Mouse (Mus musculus) lung, postnatal 36 days (tissue): ENCODE data around the gene Tbl3.
"Not testable (repeated sequence)": the region's sequence is repeated elsewhere in the genome, so short reads cannot be mapped to it uniquely, and the experiment has no call there.

Source experiments
- DNase-seq: peaks from one replicate; pipeline ENCODE4 v3.0.0; 2022; ENCODE audit warnings: mixed read lengths

The Tbl3 gene

DNA sequence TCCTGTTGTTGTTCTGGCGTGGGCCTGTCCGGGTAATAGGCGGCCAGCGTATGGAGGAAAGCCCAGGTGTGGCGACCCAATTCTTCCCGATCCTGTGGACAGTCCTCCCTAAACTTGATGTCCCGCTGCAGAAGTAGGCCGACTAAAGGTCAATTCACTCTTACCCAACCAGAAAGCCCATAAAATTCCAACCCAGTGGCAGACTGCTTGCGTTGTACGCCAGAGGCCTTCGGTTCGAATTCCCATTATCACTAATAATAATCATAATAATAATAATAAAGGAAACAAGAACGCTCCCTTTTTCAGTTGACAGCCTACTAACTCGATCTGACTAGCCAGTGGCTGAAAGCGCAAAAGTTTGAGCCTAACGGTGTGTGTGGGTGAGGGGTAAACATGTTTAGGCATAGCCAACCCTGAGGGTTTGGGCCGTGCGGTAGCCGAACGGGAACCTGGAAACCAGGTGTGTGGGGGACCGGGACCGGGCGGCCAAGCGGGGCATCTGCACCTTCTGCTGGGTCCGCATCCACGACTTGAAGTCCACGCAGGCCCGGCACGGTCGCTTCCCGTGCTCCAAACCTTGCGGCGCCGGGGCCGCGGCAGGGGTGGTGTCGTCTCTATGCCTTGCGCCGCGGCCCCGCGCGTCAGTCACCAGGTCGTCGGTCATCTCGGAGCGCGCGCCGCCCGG lies 12.0 kb downstream of the Tbl3 start:
- peak; percentile 10 for DNase-seq

DNA sequence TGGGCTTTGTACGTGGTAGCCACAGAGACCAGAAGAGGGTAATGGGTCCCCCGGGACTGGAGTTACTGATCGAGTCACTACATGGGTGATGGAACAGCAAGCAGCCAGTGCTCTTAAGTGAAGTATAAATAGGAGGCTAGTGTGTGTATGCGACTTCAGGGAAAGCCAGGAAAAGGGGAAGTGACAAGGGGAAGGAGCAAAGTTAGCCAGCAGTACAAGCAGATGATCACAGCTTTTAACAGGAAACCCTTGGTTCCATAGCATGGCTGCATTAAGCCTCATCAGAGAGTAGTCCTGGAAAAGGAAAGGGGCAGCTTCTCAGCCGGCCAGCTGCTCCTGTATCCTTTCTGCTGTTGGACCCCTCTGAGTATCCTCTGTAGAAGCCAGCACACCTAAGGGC lies 15.1 kb downstream of the Tbl3 start:
- no peak for DNase-seq

DNA sequence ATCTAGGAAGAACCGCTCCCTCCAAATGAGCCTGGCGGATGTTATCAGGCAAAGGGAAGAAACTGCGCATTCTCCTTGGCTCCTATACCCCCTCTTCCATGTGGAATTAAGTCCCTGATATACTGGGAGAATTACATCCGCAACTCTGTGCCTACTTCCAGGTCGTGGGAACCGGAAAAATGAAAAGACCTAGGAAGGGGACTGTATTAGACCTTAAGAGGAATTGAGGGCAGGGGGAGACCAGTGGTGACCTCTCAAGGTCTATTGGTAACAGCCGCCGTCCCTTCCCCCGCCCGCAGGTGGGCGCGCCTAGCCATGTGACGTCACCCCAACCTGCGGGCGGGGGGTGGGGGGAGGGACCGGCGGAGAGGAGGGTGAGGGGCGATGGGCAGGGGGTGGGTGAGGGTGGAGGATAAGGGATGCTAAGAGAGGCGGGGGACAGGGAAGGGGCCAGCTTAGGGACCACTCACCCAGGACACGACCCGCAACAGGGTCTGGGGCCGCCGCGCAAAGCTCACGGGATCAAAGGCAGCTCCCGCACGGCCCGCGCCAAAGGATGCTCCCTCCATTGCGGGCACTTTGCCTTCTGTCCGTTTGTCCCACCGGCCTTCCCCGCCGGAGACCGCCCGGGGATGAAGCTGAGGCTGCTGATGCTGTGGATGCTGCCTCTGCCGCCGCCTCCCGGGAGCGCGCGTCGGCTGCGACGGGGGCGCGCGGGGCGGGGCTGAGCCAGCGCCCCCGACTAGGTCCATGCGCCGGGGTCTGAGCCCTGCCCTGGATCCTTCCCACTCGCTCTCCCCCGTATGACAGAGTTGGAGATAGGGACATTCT lies 18.0 kb downstream of the Tbl3 start, which contains the start of gene Syngr3:
TSS of gene Syngr3 (minus strand) at position 705 of the 831 bp plus-strand sequence.
- no peak for DNase-seq

DNA sequence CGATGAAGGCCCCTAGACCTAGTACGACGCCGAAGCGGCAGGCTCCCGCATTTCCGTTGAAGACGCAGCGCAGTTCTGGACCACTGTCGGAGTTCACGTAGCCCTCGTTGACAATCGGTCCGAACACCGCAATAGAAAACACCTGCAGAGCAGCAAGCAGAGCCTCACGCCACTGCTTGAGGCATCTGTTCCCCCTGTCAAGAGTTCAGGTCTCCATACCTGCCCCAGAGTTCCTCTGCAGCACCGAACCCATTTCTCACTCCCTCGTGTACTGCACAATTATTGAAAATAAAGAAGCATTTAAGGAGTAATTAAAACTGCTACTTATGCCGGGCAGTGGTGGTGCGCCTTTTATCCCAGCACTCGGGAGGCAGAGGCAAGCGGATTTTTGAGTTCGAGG lies 19.9 kb downstream of the Tbl3 start:
- no peak for DNase-seq

DNA sequence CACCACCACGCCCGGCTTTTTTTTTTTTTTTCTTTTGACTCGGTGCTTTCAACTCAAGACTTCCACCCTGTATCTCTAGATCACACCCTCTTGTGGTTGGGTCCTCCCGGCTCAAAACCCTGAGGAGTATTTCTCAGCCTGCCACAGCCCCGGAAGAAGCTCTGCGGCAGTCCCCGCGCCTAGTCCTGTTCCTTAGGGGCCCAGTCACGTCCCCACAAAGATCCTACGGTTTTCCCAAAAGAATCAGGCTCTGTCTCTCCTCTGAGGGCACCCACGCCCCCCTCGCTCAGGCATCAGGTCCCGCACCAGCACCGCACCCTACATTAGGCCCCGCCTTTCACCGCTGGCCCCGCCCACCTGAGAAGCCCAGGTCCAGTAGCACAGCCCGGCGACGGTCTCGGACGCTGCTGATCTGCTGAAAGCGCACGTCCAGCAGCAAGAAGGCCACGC lies 20.3 kb downstream of the Tbl3 start:
- DNase-seq, result peak; percentile 84

DNA sequence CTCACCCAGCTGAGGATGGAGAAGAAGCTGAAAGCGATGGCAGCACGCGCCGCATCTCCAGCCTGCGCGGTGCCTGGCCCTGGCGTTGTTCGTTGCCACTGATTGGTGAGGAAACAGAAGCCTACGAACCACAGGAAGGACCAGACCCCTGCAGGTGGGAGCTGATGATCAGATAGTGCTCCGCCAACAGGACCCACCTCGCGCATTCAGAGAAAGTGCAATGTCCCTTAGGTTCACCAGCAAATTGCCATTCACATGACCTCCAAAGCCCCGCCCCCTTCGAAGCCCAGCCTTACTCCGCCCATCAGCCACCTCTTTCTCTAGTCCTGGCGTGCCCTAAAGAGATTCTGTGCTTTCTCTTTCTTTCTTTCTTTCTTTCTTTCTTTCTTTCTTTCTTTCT lies 20.9 kb downstream of the Tbl3 start:
- peak; percentile 73 for DNase-seq

DNA sequence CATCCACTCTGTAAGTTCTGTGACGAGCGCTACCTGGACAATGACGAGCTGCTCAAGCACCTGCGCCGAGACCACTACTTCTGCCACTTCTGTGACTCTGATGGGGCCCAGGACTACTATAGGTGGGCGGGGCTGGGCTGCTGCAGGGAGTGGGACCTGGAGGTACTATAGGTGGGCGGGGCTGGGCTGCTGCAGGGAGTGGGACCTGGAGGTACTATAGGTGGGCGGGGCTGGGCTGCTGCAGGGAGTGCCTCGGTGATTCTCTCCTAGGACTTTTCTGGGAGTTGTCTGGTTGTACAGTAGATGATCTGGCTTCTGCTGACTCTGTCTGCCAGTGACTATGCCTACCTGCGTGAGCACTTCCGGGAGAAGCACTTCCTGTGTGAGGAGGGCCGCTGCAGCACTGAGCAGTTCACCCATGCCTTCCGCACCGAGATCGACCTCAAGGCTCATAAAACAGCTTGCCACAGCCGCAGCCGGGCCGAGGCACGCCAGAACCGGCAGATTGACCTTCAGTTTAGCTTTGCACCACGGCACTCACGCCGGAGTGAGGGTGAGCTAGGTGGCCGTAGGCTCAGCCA lies 29.9 kb downstream of the Tbl3 start:
- no peak for DNase-seq

DNA sequence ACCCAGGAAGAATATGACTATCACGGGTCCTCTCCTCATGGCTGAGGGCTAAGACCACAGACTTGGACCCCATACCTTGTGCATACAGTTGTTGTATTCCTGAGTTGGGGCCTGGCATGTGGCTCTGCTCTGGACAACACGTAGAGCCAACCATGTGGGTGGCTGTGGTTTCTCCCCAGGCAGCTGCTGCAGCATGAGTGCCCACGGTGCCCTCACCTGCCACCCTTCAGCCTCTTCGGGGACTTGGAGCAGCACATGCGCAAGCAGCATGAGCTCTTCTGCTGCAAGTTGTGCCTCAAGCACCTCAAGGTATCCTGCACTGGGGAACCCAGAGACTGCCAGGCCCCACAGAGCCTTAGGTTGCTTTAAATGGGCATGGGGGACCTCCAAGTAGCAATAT lies 30.6 kb downstream of the Tbl3 start:
- no peak for DNase-seq

DNA sequence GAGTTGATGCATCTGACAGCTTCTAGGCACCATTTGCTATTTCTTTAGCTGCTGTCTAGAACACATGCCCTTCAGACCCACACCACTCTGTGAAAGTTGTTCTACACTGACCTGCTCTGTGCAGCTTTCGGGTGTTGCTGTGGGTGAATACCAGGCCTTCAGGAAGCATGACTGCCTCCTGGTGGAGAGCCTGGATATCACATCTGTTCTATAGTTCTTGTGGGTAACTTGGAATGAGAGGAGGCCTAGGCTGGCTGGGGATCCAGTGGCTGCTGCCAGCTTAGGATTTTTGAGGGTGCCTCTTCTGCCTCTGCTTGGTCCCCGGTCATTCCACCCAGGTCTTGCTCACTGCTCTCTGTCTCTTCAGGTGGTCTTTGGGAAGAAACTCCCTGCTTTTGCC lies 31.3 kb downstream of the Tbl3 start:
- peak; percentile 90 for DNase-seq

DNA sequence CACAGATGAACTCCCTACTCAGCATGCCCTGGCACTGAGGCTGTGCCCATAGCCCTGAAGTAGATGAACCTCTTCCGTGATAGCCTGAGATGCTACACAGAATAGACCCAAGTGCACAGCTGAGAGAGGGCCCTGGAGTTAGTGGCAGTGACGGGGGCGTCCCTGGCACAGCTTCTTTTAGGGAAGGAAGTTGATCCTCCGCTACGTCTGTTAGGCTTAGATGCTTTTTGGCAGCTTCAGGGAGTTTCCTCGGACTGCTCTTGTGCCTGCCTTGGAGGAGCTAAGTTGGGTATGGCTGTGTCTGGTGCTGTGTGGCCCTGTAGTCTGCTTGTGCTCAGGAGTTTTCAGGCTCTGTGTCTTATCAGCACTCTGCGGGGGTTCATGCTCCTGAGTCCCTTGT lies 33.2 kb downstream of the Tbl3 start:
- DNase-seq, result no peak

DNA sequence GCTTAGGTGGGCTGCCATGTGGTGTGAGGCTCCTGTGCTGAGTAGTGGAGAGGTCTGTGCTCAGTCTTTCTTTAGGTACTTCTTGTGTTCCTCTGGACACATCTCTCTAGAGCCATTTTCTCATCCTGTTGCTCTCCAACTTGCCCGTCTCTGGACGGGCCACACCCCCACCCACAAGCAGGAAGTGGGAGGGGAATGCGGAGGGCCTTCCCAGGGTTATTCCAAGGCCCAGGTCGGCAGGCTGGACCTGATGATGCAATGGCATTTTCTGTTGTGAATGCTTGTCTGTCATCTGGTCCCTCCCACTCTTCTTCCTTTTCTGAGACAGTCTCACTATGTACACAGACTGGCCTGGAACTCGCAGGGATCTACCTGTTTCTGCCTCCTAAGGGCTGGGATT lies 35.3 kb downstream of the Tbl3 start:
- DNase-seq, result peak; percentile 88

DNA sequence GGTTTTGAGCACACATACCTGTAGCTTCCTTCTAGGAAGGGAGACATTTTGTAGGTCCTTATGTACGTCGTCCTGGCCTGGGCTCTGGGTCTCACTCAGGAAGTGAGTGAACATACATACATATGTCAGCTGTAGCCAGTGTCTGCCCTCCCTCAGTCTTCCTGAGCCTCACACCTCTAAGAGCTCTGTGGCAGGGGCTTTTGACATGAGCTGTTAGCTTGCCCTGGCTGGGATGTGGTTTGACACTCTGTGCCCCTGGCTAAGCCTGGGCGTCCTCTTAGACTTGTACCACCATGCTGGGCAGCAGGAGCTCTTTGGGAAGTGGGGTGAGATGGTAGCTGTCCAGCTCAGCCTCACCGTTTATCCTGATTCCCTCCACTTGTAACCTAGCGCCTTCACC lies 36.1 kb downstream of the Tbl3 start:
- no peak for DNase-seq

DNA sequence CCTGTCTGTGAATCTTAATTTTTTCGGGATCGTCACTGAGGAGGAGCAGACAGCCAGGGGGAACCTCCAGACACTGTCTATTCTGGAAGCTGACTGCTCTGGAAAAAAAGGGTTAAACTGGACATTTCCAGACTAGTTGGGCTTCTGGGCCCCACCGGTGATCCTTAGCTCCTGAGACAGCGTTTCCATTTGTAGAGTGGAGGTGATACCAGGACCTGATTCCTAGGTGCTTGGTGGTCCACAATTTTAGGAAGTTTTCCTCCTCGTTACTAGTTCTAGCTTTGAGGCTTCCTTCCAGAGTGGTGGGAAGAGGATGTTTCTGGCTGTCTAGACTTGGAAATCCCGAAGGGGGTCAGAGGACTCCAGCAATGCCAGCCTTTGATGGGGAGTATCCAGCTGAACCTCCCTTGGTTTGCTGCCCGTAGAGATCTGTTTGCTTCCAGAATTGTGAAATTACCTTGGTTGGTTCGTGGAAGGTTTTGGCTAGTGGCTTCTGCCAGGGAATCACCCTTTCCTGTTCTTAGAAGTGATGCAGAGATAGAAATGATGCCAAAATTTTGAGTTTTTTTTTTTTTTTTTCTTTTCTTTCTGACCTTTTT lies 37.1 kb downstream of the Tbl3 start:
- no peak for DNase-seq

DNA sequence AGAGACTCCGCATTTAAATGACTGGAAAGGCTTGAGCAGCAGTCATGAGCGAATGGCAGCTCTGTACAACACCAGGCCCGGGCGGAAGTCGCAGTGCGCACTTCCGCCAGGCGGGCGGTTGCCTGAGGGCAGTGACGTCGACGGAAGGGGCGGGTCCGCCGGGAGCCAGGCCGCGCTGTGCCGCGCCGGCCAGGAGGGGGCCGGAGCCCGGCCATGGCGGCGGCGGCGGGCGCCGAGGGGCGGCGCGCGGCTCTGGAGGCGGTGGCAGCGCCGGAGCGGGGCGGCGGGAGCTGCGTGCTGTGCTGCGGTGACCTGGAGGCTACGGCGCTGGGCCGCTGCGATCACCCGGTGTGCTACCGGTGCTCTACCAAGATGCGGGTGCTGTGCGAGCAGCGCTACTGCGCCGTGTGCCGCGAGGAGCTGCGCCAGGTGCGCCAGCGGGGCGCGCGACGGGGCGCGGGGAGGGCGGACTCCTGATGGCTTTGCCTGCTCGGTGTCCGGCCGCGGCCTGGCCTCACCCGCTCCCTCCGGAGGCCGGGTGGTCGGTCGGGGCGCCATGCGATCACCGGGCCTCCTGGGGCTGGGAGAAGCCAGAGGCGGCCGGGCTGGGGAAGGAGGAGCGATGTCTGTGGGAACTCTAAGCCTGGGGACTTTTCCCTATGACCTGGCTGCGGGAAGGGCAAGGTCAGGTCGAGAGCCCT lies 37.8 kb downstream of the Tbl3 start, which contains the start of gene Zfp598:
TSS of gene Zfp598 (plus strand) at position 143 of the 701 bp plus-strand sequence.
- DNase-seq, result peak; percentile 97

DNA sequence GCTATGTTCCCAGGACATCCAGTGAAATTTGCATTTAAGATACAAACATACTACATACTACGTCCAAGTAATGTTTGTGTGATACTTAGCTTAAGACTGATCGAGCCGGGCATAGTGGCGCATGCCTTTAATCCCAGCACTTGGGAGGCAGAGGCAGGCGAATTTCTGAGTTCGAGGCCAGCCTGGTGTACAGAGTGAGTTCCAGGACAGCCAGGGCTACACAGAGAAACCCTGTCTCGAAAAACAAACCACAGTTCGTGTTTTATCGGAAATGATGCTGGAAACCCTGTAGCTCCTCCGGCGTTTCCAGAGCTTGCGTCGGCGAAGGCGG lies 38.3 kb downstream of the Tbl3 start:
- not testable (repeated sequence) for DNase-seq

DNA sequence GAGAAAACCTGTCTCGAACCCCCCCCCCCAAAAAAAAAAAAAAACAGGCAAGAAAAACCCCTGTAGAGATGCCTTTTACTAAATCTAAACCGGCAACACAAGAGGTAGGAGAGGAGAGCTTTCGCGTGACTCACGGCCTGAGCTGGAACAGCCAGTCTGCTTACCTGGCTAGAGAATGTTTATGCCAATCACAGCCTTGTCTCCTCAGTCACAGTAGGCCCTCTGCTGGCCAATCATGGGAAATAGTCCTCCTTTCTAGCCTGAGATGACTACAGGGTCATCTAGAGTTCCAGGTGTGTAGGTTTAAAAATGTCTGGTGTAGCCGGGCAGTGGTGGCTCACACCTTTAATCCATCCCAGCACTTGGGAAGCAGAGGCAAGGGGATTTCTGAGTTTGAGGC lies 40.0 kb downstream of the Tbl3 start:
- DNase-seq, result peak; percentile 91

DNA sequence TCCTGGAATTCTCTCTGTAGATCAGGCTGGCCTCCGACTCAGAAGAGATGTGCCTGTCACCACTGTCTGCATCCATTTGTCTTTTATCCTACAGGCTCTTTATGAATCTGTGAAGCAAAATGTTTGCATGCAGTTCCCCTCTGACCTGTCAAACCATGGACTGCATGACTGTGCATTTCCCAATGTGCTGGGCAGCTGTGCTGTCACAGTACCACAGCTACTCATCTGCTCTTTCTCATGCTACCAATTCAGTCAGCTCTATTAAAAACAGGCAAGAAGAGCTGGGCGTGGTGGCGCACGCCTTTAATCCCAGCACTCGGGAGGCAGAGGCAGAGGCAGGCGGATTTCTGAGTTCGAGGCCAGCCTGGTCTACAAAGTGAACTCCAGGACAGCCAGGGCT lies 40.4 kb downstream of the Tbl3 start:
- not testable (repeated sequence) for DNase-seq

DNA sequence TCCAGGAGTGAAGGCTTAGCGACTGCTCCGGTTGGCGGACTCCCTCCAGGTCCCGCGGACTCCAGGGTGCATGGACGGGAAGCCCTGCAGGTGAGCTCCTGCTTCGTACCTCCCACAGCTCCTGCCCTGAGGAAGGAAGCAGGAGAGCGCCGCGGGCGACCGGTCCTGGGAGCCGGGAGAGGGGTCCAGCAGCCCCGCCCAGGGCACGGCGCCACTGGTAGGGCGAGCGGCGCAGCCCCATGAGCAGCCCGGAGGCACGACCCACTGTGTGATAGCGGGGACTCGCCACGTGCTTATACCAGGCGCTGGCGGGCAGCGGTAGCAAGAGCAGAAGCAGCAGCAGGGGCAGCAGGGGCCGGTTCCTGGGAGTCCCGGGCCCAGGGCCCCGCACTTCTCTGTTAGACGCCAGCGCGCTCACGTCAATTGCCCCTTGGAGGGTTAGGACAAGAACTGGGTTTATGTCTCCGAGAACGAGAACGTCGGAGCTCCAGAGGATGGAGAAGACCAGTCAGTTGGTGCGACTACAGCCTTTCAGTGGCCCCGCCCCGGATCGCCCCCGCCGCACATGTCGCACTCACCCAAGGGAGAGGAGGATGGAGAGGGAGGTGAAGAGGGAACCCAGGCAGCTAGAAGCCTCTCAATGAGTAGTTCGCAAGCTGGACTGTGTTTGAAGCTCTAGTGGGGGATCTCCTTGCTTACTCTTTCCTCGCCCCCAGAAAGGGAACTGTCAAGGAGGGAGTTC lies 49.3 kb downstream of the Tbl3 start, which contains the start of gene Npw:
TSS of gene Npw (minus strand) at position 441 of the 742 bp plus-strand sequence.
- peak; percentile 53 for DNase-seq

DNA sequence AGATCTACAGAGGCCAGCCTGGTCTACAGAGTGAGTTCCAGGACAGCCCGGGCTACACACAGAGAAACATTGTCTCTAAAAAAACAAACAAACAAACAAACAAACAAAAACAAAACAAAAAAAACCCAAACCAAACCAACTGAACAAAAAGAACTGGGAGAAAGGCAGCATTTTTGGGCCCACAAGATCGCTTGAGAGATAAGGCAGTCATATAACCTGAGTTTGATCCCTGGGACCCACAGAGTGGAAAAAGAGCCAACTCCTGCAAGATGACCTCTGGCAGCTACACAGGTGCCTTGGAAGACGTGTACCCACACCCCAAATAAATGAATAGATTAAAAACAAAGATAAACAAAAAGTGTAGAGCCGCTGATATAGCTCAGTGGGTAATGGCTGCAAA lies 52.5 kb downstream of the Tbl3 start:
- DNase-seq, result no peak

DNA sequence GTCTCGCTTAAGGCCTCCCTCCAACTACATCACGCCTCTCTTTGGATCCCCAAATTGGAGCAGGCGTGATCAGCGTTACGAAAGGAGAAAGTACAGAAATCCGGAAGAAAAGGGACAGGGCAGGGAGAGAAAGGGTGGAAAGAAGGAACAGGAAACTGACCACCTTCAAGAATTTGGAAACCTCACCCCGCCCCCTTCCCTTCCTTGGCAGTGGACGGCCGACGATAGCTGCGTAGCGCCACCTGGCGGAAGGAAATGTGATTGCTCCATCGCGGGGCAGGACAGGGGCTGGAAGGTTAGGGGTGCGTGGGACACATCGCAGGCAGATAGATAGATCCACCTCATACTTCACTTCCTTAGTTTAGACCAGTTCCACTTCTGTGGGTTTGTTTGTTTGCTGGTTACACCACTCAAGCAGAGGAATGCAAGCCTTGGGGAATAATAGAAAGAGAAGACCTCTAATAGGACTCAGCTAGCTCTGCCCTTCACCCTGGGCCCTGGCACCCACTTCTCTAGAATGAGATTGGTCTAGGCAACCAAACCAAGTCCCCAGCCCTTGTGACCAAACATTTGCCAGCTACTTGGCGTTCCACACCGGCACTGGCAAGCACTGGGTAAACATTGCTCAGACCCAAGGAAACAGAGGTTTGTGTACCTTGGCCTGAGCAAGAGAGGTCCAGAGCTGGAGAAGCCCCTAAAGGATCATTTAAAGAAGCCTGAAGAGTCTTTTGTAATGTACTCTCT lies 53.3 kb downstream of the Tbl3 start:
- peak; percentile 94 for DNase-seq

DNA sequence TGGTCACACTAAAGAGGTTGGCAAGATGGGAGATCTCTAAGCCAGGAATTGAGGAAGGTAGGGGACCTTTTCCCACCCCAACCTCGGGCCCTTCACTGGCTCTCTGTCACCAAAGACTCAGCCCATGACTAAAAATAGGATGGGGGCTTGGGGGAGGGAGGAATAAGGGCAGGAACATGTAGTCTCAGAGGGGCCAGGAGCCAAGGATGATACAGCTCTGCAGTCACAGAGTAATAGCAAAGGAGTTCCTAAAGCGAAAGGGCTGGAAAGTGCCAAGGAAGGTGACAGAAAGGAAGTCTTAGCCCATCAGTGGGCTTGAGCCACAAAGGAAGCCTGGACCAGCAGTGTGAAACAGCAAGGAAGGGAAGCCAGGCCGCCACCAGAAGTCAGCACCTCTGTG lies 55.6 kb downstream of the Tbl3 start:
- DNase-seq, result no peak
